Mouse (Mus musculus): ENCODE results near the gene Gm765. TPM values are rescaled to one million over a fixed set of nuclear protein-coding genes. Genes with fewer than 3 reads are reported as not detected.

Gene Gm765
- total and polyA plus RNA-seq, 2 experiments from 2014 or later, result 0.10 TPM; not detected in 1

DNA sequence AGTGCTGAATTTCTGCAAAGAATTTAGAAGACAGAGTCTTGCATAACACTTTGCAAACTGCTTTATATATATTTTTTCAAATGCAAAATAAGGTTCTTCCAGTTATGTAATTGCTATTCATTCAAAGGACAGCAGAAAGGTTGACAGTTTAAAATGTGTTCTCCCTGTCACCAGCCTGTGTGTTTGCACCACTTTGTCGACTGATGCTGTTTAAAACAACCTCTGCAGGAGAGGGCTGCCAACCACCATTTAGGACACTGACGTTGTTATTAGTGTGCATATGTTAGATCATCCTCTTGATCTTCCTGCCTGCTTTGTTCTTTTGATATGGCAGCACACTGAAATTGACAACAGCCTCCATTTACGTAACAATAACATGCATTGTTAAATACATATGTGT lies 54.2 kb downstream of the Gm765 start:
- H3K27me3 ChIP-seq (ENCODE audit: insufficient read depth, low read length), result no peaks in the 10 kb centered on the region
- no peaks in the 10 kb centered on the region for H3K9me3 ChIP-seq (ENCODE audit: low read length)
- DNase-seq (ENCODE audit: low spot score), result no peak
- H3K4me2 ChIP-seq (ENCODE audit: low read depth, low read length, poor library complexity, severe bottlenecking), result no peak overlapping the region
- no peak for ATAC-seq (ENCODE audit: low FRiP score)
- H3K9ac ChIP-seq (replicated peaks; ENCODE audit: low read length, poor library complexity, severe bottlenecking), result no peak overlapping the region
- WGBS, result 31% methylated on average over 3 of the region's 3 CpGs
- no peaks in the 10 kb centered on the region for H3K36me3 ChIP-seq (ENCODE audit: insufficient read depth, low read length)
- H3K4me3 ChIP-seq (ENCODE audit: low read depth, low read length), result no peak overlapping the region
- no peaks in the 10 kb centered on the region for H3K4me1 ChIP-seq (ENCODE audit: insufficient read depth, low read length)
- no peak for TF ChIP-seq CTCF (IDR thresholded peaks at IDR 0.05)
- no peak overlapping the region for H3K27ac ChIP-seq (ENCODE audit: low read depth, low read length)

DNA sequence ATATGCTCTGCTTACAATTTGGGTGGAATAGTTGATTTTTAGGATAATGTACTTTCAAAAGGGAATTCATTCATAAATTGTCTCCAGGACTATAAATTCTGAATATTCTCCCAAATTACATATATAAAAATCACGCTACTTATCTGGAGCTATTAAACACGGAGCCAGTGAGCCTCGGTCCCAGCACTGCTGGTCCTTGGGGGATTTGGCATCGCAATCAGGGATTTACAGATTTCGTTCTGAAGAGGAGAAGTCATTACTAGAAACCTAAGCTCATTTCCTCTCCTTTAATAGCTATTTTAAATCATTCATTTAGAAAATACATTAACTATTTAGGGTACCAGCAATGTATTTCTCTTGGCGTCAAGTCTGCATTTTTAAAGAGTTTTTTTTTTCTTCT lies 55.0 kb downstream of the Gm765 start:
- TF ChIP-seq CTCF (IDR thresholded peaks at IDR 0.05), result no peak
- Histone ChIP-seq H3K27ac (ENCODE audit: low read depth, low read length) (no peak overlapping the region), H3K27me3 (ENCODE audit: insufficient read depth, low read length) (no peaks in the 10 kb centered on the region), H3K4me3 (ENCODE audit: low read depth, low read length) (no peak overlapping the region), H3K9ac (replicated peaks; ENCODE audit: low read length, poor library complexity, severe bottlenecking) (no peak overlapping the region), H3K4me2 (ENCODE audit: low read depth, low read length, poor library complexity, severe bottlenecking) (no peak overlapping the region), H3K4me1 (ENCODE audit: insufficient read depth, low read length) (no peaks in the 10 kb centered on the region), H3K36me3 (ENCODE audit: insufficient read depth, low read length) (no peaks in the 10 kb centered on the region), H3K9me3 (ENCODE audit: low read length) (no peaks in the 10 kb centered on the region)
- DNase-seq (ENCODE audit: low spot score), result no peak
- no peak for ATAC-seq (ENCODE audit: low FRiP score)
- 44% methylated on average over 6 of the region's 6 CpGs for WGBS

DNA sequence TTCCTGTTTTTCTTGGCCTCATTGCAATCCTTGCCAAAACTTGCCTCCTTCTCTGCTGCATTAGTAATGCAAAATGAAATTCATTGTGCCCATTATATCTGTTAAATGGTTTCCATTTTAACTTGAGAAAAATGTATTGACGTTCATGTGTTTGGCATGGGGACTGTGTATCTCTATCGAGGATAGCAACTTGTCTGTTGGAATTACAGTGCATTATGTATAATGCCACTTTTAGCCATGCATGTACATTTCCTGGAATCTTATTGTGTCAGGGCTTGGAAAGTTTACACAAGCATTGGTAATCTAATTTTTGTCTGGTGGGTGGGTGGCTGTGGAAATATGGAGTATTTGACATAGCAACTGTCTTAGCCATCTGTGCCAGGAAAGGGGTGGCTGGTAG lies 57.4 kb downstream of the Gm765 start:
- DNase-seq (ENCODE audit: low spot score) (no peak), ATAC-seq (ENCODE audit: low FRiP score) (no peak)
- no peak overlapping the region for H3K4me2 ChIP-seq (ENCODE audit: low read depth, low read length, poor library complexity, severe bottlenecking)
- H3K4me3 ChIP-seq (ENCODE audit: low read depth, low read length), result no peak overlapping the region
- H3K9ac ChIP-seq (replicated peaks; ENCODE audit: low read length, poor library complexity, severe bottlenecking), result no peak overlapping the region
- no peak overlapping the region for H3K27ac ChIP-seq (ENCODE audit: low read depth, low read length)
- H3K9me3 ChIP-seq (ENCODE audit: low read length), result no peaks in the 10 kb centered on the region
- no peaks in the 10 kb centered on the region for H3K36me3 ChIP-seq (ENCODE audit: insufficient read depth, low read length)
- H3K4me1 ChIP-seq (ENCODE audit: insufficient read depth, low read length), result no peaks in the 10 kb centered on the region
- no peaks in the 10 kb centered on the region for H3K27me3 ChIP-seq (ENCODE audit: insufficient read depth, low read length)
- WGBS, result 90% methylated on average over 2 of the region's 2 CpGs
- no peak for TF ChIP-seq CTCF (IDR thresholded peaks at IDR 0.05)

DNA sequence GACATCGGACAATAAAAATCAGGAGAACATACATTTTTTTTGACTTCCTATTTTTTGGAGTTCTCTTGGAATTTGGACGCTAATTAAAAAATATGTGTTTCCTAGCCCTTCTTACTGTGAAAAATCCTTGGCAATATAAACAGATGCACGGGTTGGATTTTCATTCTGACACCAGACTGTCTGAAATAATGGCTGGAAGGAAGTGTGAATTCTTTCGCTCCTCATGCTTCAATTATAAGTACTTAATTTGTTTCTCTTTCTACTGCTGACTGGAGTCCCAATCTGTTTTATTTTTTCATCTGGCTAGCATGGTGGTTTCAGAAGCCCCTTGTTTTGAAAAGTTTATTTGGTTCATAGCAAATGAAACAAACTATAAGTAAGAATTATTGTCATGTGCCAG lies 59.8 kb downstream of the Gm765 start:
- Histone ChIP-seq H3K36me3 (ENCODE audit: insufficient read depth, low read length) (no peaks in the 10 kb centered on the region), H3K27me3 (ENCODE audit: insufficient read depth, low read length) (no peaks in the 10 kb centered on the region), H3K27ac (ENCODE audit: low read depth, low read length) (no peak overlapping the region), H3K4me2 (ENCODE audit: low read depth, low read length, poor library complexity, severe bottlenecking) (no peak overlapping the region), H3K4me3 (ENCODE audit: low read depth, low read length) (no peak overlapping the region), H3K9me3 (ENCODE audit: low read length) (no peaks in the 10 kb centered on the region), H3K9ac (replicated peaks; ENCODE audit: low read length, poor library complexity, severe bottlenecking) (no peak overlapping the region), H3K4me1 (ENCODE audit: insufficient read depth, low read length) (no peaks in the 10 kb centered on the region)
- DNase-seq (ENCODE audit: low spot score), result no peak
- 85% methylated on average over 4 of the region's 4 CpGs for WGBS
- no peak for ATAC-seq (ENCODE audit: low FRiP score)
- no peak for TF ChIP-seq CTCF (IDR thresholded peaks at IDR 0.05)

DNA sequence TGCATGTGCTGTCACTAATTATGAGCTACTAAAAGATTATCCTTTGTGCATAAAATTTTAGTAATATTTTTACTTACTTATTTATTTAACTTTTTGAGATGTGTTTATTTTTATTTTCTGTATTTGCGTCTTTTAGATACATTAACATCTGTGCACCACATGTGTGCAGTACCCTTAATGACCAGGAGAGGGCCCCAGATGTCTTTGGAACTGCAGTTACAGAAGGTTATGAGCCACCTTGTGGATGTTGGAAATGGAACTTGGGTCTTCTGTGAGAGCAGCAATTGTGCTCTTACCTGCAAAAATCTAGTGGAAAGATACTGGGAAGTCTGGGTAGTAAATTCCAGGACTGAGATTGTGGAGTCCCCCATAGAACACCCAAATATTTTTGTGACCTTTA lies 71.0 kb downstream of the Gm765 start:
- Histone ChIP-seq H3K4me2 (ENCODE audit: low read depth, low read length, poor library complexity, severe bottlenecking) (no peak overlapping the region), H3K27me3 (ENCODE audit: insufficient read depth, low read length) (no peaks in the 10 kb centered on the region), H3K4me1 (ENCODE audit: insufficient read depth, low read length) (no peaks in the 10 kb centered on the region), H3K36me3 (ENCODE audit: insufficient read depth, low read length) (no peaks in the 10 kb centered on the region), H3K27ac (ENCODE audit: low read depth, low read length) (no peak overlapping the region), H3K9me3 (ENCODE audit: low read length) (no peaks in the 10 kb centered on the region), H3K4me3 (ENCODE audit: low read depth, low read length) (no peak overlapping the region), H3K9ac (replicated peaks; ENCODE audit: low read length, poor library complexity, severe bottlenecking) (no peak overlapping the region)
- ATAC-seq (ENCODE audit: low FRiP score) (no peak), DNase-seq (ENCODE audit: low spot score) (peak; percentile 42)
- WGBS, result 89% methylated on average over 1 of the region's 1 CpGs
- peak; percentile 76 for TF ChIP-seq CTCF (IDR thresholded peaks at IDR 0.05)

DNA sequence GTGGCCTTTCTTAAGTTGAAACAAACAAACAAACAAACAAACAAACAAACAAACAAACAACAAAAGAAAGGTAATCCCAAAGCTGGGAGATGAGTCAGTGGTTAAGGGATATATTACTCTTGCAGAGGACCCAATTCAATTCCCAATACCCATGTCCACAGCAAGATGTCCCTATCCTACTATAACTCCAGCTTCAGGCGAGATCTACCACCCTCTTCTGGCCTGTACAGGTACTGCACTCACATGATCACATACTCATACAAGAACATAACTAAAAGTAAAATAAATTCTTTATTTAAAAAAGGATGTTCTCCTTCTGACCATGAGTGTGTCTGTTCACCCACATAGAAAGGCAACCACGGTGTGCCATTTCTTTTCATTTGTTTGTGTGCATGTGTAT lies 79.6 kb downstream of the Gm765 start:
- 66% methylated on average over 2 of the region's 2 CpGs for WGBS
- no peak overlapping the region for H3K27ac ChIP-seq (ENCODE audit: low read depth, low read length)
- no peak for ATAC-seq (ENCODE audit: low FRiP score)
- no peak for DNase-seq (ENCODE audit: low spot score)
- H3K36me3 ChIP-seq (ENCODE audit: insufficient read depth, low read length), result no peaks in the 10 kb centered on the region
- peak; percentile 10; the same call in 1 of the 2 replicates for TF ChIP-seq CTCF (IDR thresholded peaks at IDR 0.05)
- H3K4me2 ChIP-seq (ENCODE audit: low read depth, low read length, poor library complexity, severe bottlenecking), result no peak overlapping the region
- no peak overlapping the region for H3K4me3 ChIP-seq (ENCODE audit: low read depth, low read length)
- no peaks in the 10 kb centered on the region for H3K9me3 ChIP-seq (ENCODE audit: low read length)
- no peak overlapping the region for H3K9ac ChIP-seq (replicated peaks; ENCODE audit: low read length, poor library complexity, severe bottlenecking)
- H3K4me1 ChIP-seq (ENCODE audit: insufficient read depth, low read length), result no peaks in the 10 kb centered on the region
- no peaks in the 10 kb centered on the region for H3K27me3 ChIP-seq (ENCODE audit: insufficient read depth, low read length)

All from midbrain, postnatal 0 days (tissue).